Mouse (Mus musculus): ENCODE measurements around the gene Rangrf. TPM values are rescaled to one million over a fixed set of nuclear protein-coding genes. Genes with fewer than 3 reads are reported as not detected.
"Not testable (repeated sequence)": the region's sequence is repeated elsewhere in the genome, so short reads cannot be mapped to it uniquely, and the experiment has no call there.

Rangrf gene
- total and polyA plus RNA-seq, 3 experiments, result 8.1 to 21.8 (median 16.2) TPM

- H3K4me1 ChIP-seq (ENCODE audit: insufficient read depth, low read depth, low read length), result peaks cover 22% of the 10 kb centered on the region
- H3K27me3 ChIP-seq (ENCODE audit: insufficient read depth, low read length), result peaks cover 27% of the 10 kb centered on the region
- ATAC-seq (ENCODE audit: extremely low read depth, insufficient number of reproducible peaks, low FRiP score, poor library complexity, severe bottlenecking) (no peak), DNase-seq (ENCODE audit: low spot score) (no peak)
- TF ChIP-seq TAL1 (conservative IDR thresholded peaks at IDR 0.05; ENCODE audit: low read depth, low read length) (no peak), POLR2AphosphoS5 (IDR thresholded peaks at IDR 0.05; ENCODE audit: insufficient replicate concordance, low read depth, low read length) (no peak), GATA2 (IDR thresholded peaks at IDR 0.05; ENCODE audit: borderline replicate concordance, low read depth, low read length) (no peak), CTCF (IDR thresholded peaks at IDR 0.05; ENCODE audit: low read depth, low read length) (no peak), GATA1 (IDR thresholded peaks at IDR 0.05; ENCODE audit: borderline replicate concordance, low read length) (no peak)
- H3K9me3 ChIP-seq (replicated peaks), result no peaks in the 10 kb centered on the region
- H3K4me3 ChIP-seq (ENCODE audit: low read depth, low read length), result no peak overlapping the region
- peaks cover 14% of the 10 kb centered on the region for H3K36me3 ChIP-seq (replicated peaks)
These were observed 32.3 kb downstream of the Rangrf start for GRCm38 (mm10) chr11:68942731-68943130.

GRCm38 (mm10) chr11:68940516-68940915 lies 34.5 kb downstream of the Rangrf start:
- peaks cover 14% of the 10 kb centered on the region for H3K36me3 ChIP-seq (replicated peaks)
- TF ChIP-seq POLR2AphosphoS5 (IDR thresholded peaks at IDR 0.05; ENCODE audit: insufficient replicate concordance, low read depth, low read length) (no peak), CTCF (IDR thresholded peaks at IDR 0.05; ENCODE audit: low read depth, low read length) (no peak), GATA1 (IDR thresholded peaks at IDR 0.05; ENCODE audit: borderline replicate concordance, low read length) (no peak), TAL1 (conservative IDR thresholded peaks at IDR 0.05; ENCODE audit: low read depth, low read length) (no peak), GATA2 (IDR thresholded peaks at IDR 0.05; ENCODE audit: borderline replicate concordance, low read depth, low read length) (no peak)
- H3K4me1 ChIP-seq (ENCODE audit: insufficient read depth, low read depth, low read length), result peaks cover 11% of the 10 kb centered on the region
- no peak for DNase-seq (ENCODE audit: low spot score)
- H3K27me3 ChIP-seq (ENCODE audit: insufficient read depth, low read length), result peaks cover 8% of the 10 kb centered on the region
- ATAC-seq (ENCODE audit: extremely low read depth, insufficient number of reproducible peaks, low FRiP score, poor library complexity, severe bottlenecking), result no peak
- H3K9me3 ChIP-seq (replicated peaks), result no peaks in the 10 kb centered on the region
- H3K4me3 ChIP-seq (ENCODE audit: low read depth, low read length), result peak overlapping the region; percentile 64; the same call in 1 of the 2 replicates

GRCm38 (mm10) chr11:68939451-68940304 lies 35.3 kb downstream of the Rangrf start:
- peak overlapping the region; percentile 64 for H3K4me3 ChIP-seq (ENCODE audit: low read depth, low read length)
- peaks cover 11% of the 10 kb centered on the region for H3K4me1 ChIP-seq (ENCODE audit: insufficient read depth, low read depth, low read length)
- no peaks in the 10 kb centered on the region for H3K9me3 ChIP-seq (replicated peaks)
- peaks cover 5% of the 10 kb centered on the region for H3K27me3 ChIP-seq (ENCODE audit: insufficient read depth, low read length)
- ATAC-seq (ENCODE audit: extremely low read depth, insufficient number of reproducible peaks, low FRiP score, poor library complexity, severe bottlenecking), result peak; percentile 98
- TF ChIP-seq POLR2AphosphoS5 (IDR thresholded peaks at IDR 0.05; ENCODE audit: insufficient replicate concordance, low read depth, low read length), result no peak
- no peak for TF ChIP-seq CTCF (IDR thresholded peaks at IDR 0.05; ENCODE audit: low read depth, low read length)
- no peak for TF ChIP-seq GATA1 (IDR thresholded peaks at IDR 0.05; ENCODE audit: borderline replicate concordance, low read length)
- no peak for TF ChIP-seq GATA2 (IDR thresholded peaks at IDR 0.05; ENCODE audit: borderline replicate concordance, low read depth, low read length)
- no peak for TF ChIP-seq TAL1 (conservative IDR thresholded peaks at IDR 0.05; ENCODE audit: low read depth, low read length)
- DNase-seq (ENCODE audit: low spot score), result peak; percentile 92
- H3K36me3 ChIP-seq (replicated peaks), result peaks cover 14% of the 10 kb centered on the region

DNA sequence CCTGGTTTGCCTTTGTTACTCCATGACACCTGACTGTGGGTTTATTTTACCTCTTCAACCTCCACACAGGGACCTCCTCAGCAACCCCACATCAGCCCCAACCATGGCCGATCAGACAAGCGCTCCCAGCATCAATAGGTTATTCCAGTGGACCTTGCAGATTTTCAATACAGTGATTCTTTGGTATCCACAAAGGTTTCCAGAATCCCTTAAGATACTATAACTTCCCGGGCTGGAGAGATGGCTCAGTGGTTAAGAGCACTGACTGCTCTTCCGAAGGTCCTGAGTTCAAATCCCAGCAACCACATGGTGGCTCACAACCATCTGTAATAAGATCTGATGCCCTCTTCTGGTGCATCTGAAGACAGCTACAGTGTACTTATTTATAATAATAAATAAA lies 38.0 kb downstream of the Rangrf start:
- H3K4me3 ChIP-seq (ENCODE audit: low read depth, low read length); H3K9me3 ChIP-seq (replicated peaks); DNase-seq (ENCODE audit: low spot score); ATAC-seq (ENCODE audit: extremely low read depth, insufficient number of reproducible peaks, low FRiP score, poor library complexity, severe bottlenecking); H3K36me3 ChIP-seq (replicated peaks): not testable (repeated sequence)
- H3K27me3 ChIP-seq (ENCODE audit: insufficient read depth, low read length), result peaks cover 21% of the 10 kb centered on the region
- peaks cover 11% of the 10 kb centered on the region for H3K4me1 ChIP-seq (ENCODE audit: insufficient read depth, low read depth, low read length)

- no peak for ATAC-seq (ENCODE audit: extremely low read depth, insufficient number of reproducible peaks, low FRiP score, poor library complexity, severe bottlenecking)
- H3K9me3 ChIP-seq (replicated peaks), result no peaks in the 10 kb centered on the region
- no peaks in the 10 kb centered on the region for H3K4me1 ChIP-seq (ENCODE audit: insufficient read depth, low read depth, low read length)
- no peaks in the 10 kb centered on the region for H3K36me3 ChIP-seq (replicated peaks)
- H3K27me3 ChIP-seq (ENCODE audit: insufficient read depth, low read length), result peaks cover 37% of the 10 kb centered on the region
- DNase-seq (ENCODE audit: low spot score), result no peak
- no peak for TF ChIP-seq GATA1 (IDR thresholded peaks at IDR 0.05; ENCODE audit: borderline replicate concordance, low read length)
- H3K4me3 ChIP-seq (ENCODE audit: low read depth, low read length), result no peak overlapping the region
These were observed 41.0 kb downstream of the Rangrf start for GRCm38 (mm10) chr11:68933885-68934507.

- ATAC-seq (ENCODE audit: extremely low read depth, insufficient number of reproducible peaks, low FRiP score, poor library complexity, severe bottlenecking), result no peak
- no peak for TF ChIP-seq CTCF (IDR thresholded peaks at IDR 0.05; ENCODE audit: low read depth, low read length)
- no peak for TF ChIP-seq POLR2AphosphoS5 (IDR thresholded peaks at IDR 0.05; ENCODE audit: insufficient replicate concordance, low read depth, low read length)
- no peak for TF ChIP-seq GATA1 (IDR thresholded peaks at IDR 0.05; ENCODE audit: borderline replicate concordance, low read length)
- TF ChIP-seq GATA2 (IDR thresholded peaks at IDR 0.05; ENCODE audit: borderline replicate concordance, low read depth, low read length), result no peak
- no peak for TF ChIP-seq TAL1 (conservative IDR thresholded peaks at IDR 0.05; ENCODE audit: low read depth, low read length)
- H3K9me3 ChIP-seq (replicated peaks), result no peaks in the 10 kb centered on the region
- H3K4me1 ChIP-seq (ENCODE audit: insufficient read depth, low read depth, low read length), result no peaks in the 10 kb centered on the region
- H3K4me3 ChIP-seq (ENCODE audit: low read depth, low read length), result no peak overlapping the region
- DNase-seq (ENCODE audit: low spot score), result no peak
- H3K36me3 ChIP-seq (replicated peaks), result no peaks in the 10 kb centered on the region
- peaks cover 52% of the 10 kb centered on the region for H3K27me3 ChIP-seq (ENCODE audit: insufficient read depth, low read length)
These were observed 45.0 kb downstream of the Rangrf start for GRCm38 (mm10) chr11:68929947-68930346.

Data from G1E (cell line).